Mouse (Mus musculus): ENCODE data around the gene Xrra1.
"Not testable (repeated sequence)": the region's sequence is repeated elsewhere in the genome, so short reads cannot be mapped to it uniquely, and the experiment has no call there.

Gene Xrra1

GRCm38 (mm10) chr7:99892351-99892750, 33.4 kb downstream of the Xrra1 start:
- intact Hi-C loops (cut with DNase I): no loop called here

GRCm38 (mm10) chr7:99893967-99894366, 35.1 kb downstream of the Xrra1 start:
- intact Hi-C loops (cut with DNase I): no loop called here

GRCm38 (mm10) chr7:99894478-99894877, 35.6 kb downstream of the Xrra1 start:
- intact Hi-C loops (cut with DNase I): no loop called here

GRCm38 (mm10) chr7:99896905-99897304, 38.0 kb downstream of the Xrra1 start:
- intact Hi-C loops (cut with DNase I): no loop called here

GRCm38 (mm10) chr7:99902208-99902607, 43.3 kb downstream of the Xrra1 start:
- intact Hi-C loops (cut with DNase I): no loop called here

DNA sequence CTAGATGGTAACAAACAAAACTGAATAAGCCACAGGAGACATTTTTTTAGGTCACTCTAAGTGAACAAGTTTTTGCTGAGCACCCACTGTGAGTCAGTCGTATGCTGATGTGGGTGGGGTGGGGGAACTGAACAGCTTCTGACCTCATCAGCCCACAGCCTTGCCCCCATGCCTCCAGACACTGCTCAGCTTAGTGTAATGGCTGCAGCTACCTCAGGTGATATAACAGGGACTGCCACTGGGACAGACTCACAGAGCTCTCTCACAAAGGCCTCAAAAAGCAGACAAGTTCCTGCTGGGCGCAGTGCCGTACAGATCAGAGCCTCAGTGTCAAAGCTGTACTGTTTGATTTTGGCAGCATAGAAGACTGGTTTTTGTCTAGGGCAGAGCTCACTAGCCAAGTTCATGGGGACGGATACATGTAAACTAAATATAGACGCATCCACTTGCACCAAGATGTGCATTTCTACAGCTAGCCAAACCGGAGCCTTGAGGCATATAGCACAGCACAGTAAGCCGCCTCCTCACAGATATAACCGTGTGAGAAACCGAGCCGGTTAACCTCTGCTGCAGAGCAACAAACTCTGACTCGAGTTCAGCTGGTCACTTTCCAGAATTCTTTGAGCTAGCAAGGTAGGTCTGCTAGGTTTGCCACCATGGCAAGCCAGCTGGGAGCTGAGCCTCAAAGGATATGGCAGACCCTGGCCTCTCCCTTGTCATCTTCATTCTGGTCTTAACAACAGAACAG, 44.2 kb downstream of the Xrra1 start:
- intact Hi-C loops (cut with DNase I): no loop called here

DNA sequence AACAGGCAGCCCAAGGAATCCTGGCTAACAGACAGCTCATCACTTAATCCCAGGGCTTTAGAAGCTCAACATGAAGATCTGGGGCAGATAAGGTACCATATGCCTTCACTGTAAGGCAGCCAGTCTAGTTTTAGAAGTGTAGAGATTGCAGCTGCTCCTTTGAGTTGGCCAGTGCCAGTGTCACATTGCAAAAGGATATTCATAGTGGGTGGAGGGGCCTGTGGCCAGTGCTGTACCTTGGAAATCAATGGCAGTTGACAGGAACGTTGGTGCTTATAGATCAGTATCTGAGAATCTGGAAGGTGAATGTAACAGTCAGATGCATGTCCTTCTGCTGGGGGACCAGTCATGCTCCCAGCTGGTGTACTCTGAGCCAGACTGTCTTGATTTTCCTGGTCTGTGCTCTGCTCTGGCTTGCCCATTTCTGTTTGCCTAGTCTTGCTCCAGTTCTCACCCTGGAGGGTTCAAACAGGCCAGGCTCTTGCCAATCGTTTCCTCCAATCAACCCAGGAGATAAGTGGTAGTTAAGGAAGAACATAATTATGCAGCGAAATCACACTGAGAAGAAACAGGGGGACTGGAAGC, 45.6 kb downstream of the Xrra1 start:
- intact Hi-C loops (cut with DNase I): no loop called here

DNA sequence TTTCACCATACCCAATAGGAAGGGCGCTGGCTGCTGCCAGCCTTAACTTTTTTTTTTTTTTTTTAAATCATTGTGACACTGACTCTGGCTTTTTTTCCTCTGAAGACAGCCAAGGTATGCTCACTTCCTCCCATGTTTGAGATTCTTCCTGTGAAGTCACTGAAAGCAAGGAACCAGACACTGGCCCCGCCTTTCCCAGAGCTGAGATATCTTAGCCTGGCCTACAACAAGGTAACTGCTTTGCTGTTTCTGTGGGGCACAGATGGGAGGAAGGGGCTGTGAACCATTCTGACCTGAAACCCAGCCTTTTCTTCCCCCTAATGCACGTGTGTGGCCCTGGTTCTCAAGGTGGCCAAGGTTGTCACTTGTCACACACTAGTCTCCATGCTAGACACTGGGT, 47.4 kb downstream of the Xrra1 start:
- intact Hi-C loops (cut with DNase I): no loop called here

DNA sequence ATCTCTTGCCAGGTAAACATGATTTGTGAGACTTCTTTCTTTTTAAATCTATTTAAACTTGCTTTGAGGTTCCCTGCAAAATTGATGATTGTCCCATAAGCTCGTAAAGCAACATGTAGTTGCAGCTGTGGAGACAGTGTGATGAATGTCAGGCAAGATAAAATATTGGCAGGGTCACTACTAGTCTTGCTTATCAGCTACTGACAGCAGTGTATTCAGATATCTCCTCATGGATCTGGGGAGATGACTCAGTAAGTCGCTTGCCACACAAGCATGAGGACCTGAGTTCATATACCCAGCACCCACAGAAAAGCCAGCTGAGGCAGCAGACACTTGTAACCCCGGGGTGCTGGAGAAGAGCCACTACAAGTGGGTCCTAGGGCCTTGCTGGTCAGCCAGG, 48.5 kb downstream of the Xrra1 start:
- intact Hi-C loops (cut with DNase I): no loop called here

DNA sequence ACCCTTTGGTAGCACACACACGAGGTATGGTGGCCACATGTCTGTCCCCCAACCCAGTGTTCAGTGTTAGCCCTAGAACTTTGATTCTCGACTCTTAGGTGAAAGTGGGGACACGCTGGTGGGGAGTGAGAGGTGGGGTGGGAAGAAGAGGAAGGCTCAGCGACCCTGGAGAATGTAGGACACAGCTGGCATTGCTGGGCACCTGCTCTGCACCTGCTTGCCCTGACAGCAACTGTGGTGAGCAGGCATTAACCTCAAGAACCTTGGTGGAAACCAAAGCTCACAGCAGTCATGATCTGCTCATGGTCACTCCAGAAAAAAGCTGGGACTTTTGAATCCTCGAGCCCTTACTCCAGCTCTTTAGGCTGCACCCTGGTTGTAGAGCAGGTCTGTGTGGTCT, 52.1 kb downstream of the Xrra1 start:
- intact Hi-C loops (cut with DNase I): no loop called here

- intact Hi-C loops (cut with DNase I): no loop called here
Measured at GRCm38 (mm10) chr7:99914316-99914715, 55.4 kb downstream of the Xrra1 start.

- intact Hi-C loops (cut with DNase I): no loop called here
Measured at GRCm38 (mm10) chr7:99915511-99915910, 56.6 kb downstream of the Xrra1 start.

GRCm38 (mm10) chr7:99916741-99917319, 57.9 kb downstream of the Xrra1 start:
- intact Hi-C loops (cut with DNase I): loop anchor here (2.0 kb wide), 1 partner anchor 26 kb away; no protein-coding TSS in a partner anchor

DNA sequence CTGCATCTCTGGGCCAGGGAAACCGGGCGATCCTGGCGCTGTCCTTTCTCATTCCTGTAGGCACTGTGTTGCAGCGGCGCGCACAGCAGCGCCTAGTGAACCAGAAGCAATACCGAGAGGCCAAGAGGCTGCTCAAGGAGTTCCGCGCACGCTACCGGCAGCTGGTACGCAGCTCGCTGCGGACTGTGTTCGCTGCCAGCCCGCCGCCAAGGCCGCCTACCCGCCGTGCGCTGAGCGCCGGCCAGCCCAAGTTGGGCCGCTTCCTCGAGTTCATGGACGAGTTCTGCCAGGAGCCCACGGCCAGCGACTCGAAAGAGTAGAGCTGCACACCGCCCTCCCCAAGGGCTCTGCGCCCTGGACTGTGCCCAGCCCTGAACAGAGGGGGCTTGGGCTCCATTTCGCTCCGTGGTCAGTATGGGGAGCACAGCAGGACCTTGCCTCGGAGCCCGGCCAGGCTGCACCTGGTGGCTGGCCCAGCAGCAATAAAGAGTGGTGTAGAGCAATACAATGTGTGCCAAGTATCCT, 58.5 kb downstream of the Xrra1 start:
- intact Hi-C loops (cut with DNase I): loop anchor here (2.0 kb wide), 1 partner anchor 27 kb away; no protein-coding TSS in a partner anchor

- intact Hi-C loops (cut with DNase I): no loop called here
Measured at GRCm38 (mm10) chr7:99919164-99919563, 60.2 kb downstream of the Xrra1 start.

- intact Hi-C loops (cut with DNase I): no loop called here
Measured at GRCm38 (mm10) chr7:99919971-99920370, 61.1 kb downstream of the Xrra1 start.

DNA sequence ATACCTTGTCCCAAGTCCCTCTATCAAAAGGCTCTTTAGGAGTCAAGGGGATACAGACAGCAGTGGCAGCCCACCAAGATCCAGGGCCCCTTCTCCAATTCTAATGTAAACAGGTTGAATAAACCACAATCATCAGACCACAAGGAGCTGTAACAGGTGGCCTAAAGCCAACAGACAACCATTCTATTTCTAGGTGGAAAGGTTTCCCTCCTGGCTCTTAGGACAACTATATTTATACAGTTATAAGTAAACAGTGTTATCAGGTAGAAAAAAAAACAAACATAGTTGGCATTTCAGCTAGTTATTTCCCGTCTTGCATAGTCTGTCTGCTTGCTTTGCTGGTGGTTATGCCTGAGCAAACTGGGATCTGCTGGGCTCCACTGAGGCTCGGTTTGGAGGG, 61.5 kb downstream of the Xrra1 start:
- intact Hi-C loops (cut with DNase I): no loop called here

DNA sequence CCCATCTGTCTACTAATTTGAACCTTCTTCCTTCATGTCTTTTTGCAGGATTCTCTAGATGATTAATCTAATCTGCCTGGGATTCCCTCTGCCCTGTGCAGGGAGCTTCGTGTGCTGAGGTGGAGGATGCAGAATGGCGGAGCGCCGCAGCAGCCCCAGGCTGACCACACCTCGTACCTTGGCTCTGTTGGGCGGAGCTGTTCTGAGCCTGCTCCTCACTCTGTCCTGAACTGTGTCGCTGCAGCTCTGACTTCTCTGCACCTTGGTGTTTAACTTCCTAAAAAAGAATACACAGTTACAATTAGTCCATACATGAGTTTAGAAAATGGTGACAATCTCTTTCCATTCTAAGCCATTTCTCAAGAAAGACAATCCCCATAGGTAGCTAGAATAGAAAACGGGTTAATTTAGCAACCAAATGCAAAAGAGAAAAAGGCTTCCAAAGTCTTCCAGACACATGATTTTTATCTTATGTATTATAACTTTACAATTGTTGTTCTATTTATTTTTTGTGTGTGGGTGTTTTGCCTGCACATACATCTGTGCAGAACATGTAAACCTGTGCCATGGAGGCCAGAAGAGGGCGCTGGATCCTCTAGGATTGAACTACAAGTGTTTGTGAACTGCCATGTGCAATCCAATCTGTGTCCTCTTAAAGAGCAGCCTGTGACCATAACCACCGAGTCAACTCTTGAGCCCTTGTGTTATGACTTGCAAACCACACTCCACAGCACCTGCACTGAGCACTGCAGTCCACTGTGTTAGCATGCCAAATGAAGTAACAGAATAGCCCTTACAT, 68.2 kb downstream of the Xrra1 start:
- intact Hi-C loops (cut with DNase I): loop anchor here (5.0 kb wide), 1 partner anchor 55 kb away; the partner anchor contains the start of gene Rnf169

DNA sequence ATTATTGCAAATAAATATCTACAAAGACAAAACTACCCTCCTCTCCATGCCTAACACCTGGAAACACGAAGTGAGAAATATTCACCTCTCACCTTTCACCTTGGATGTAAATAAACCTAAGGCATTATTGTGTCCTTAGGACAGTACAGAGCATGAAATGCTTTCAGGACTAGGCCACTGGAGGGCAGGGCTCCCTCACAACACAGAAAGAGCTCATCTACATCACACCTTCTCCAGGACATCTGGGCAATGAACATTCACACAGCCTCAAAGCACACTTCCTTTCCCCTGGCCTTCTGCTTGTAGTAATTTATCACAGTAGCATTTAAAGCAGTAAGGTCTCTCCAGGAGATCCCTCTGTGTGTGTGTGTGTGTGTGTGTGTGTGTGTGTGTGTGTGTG, 76.8 kb downstream of the Xrra1 start:
- intact Hi-C loops (cut with DNase I): no loop called here

DNA sequence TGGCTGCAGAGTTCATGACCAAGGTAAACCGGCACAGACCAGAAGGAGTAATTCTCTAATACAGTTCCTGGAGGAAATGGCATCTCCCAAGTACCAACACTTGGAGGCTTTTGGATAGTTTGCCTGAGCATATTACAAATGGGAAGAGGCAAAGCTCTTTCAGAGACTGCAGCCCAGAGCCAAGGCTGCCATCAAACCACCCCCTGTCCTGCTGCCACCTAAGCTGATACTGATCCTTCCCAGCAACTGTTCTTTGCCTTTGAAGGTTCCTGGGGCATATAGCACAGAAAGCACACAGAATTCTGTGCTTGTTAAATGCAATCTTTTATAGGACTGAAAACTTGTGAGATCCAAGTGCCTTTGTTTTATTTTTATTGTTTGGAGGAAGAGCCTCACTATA, 81.8 kb downstream of the Xrra1 start:
- intact Hi-C loops (cut with DNase I): no loop called here

DNA sequence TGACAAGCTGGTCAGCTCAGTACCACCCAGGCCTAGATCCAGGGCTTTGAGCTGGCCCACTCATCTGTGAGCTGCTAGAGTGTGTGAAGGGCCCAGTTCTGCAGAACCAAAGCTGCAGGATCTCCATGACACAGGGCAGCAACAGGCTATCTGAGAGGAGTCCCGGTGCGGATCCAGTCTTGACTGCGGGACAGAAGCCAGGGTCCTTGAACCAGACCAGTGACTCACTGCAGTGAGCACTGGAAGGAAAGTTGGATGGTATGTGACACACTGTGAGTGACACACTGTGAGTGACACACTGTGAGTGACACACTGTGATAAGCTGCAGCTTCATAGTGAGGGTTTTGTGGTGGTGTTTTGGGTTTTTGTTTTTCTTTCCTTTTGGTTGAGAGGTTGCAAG, 85.6 kb downstream of the Xrra1 start:
- intact Hi-C loops (cut with DNase I): no loop called here

GRCm38 (mm10) chr7:99945012-99945411, 86.1 kb downstream of the Xrra1 start:
- intact Hi-C loops (cut with DNase I): not testable (repeated sequence)
